Mouse (Mus musculus) embryonic fibroblast, embryonic 13.5 days (primary cell): Measurements from ENCODE around the gene Lyrm7.

Source experiments
- CTCF ChIP-seq: IDR thresholded peaks from 2 replicates; pipeline ENCODE4 v1.5.1; 2011; ENCODE audit warnings: mild to moderate bottlenecking, control low read depth, low read length, moderate library complexity, borderline replicate concordance; ENCODE audit not compliant: insufficient read depth
- POLR2A ChIP-seq: IDR thresholded peaks from 2 replicates; pipeline ENCODE4 v1.6.1; 2011; ENCODE audit warnings: low read depth, mild to moderate bottlenecking, control low read depth, low read length, moderate library complexity

DNA sequence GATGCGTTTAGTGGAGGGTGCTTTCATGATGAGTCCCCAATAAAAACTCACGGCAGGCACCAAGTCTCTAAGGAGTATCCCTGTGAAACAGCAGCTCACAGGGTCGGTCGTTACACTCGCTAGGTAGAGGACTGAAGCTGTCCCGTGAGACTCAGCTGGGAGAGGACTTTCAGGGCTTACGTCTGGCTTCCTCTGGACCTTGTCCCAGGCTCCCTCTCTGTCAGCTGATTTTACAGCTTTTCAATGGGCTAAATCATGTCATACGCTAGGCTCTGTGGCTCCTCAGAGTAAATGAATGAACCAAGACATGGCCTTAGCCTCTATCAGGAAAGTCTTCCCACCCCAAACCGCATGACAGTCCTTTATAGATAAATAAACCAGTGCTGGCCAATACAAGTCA lies 33.9 kb upstream of the Lyrm7 start:
- no peak for TF ChIP-seq CTCF
- TF ChIP-seq POLR2A = no peak
